Mouse (Mus musculus) layer of hippocampus, adult 6 months (tissue): ENCODE data around the gene Noct. TPM values are rescaled to one million over a fixed set of nuclear protein-coding genes. Genes with fewer than 3 reads are reported as not detected.

Experiments used
- long read RNA-seq, 2 experiments: library from polyadenylated mRNA; unstranded; transcript quantifications; one replicate each; pipeline ENCODE4 v2.0.0; 2019 to 2020
- microRNA-seq: library from miRNA; unstranded; fragments of <30 nt; microRNA quantifications from one replicate; pipeline ENCODE4 v1.2.0, GENCODE M21; 2020
- polyA plus RNA-seq: library from polyadenylated mRNA; unstranded; fragments of <200 nt; fragmentation: Nextera tagmentation; gene quantifications from 2 replicates; pipeline ENCODE4 v1.2.3, GENCODE M21; 2021

Noct gene
- polyA plus RNA-seq, result 16.3 and 22.1 TPM in 2 replicates
- long read RNA-seq, experiment 1, full-length matches to known transcripts, result 63 of 69 reads
- long read RNA-seq, experiment 1, partial matches to known transcripts, result 6 of 69 reads
- long read RNA-seq, experiment 1, other reads (novel, unspliced or antisense), result 0 of 69 reads
- long read RNA-seq, experiment 2, full-length matches to known transcripts, result 287 of 297 reads
- long read RNA-seq, experiment 2, partial matches to known transcripts, result 0 of 297 reads
- long read RNA-seq, experiment 2, other reads (novel, unspliced or antisense), result 10 of 297 reads

GRCm38 (mm10) chr3:51224363-51225225, at the start of gene Noct:
Noct (plus strand) TSS chr3:51224447.

Small RNAs within 50 kb of the gene (microRNA-seq; reads per million reads assigned to microRNA genes)
- not detected for gene Gm24282

Other genes starting within 250 kb of the Noct start
- 14.9 and 16.6 TPM in 2 replicates for gene Elf2, start 116.2 kb downstream of the Noct start, polyA plus RNA-seq
- 0.15 and 0.23 TPM in 2 replicates for gene Mgarp, start 172.3 kb downstream of the Noct start, polyA plus RNA-seq
- 1,793 and 2,200 TPM in 2 replicates for gene Ndufc1, start 184.5 kb downstream of the Noct start, polyA plus RNA-seq
- 10.3 and 11.2 TPM in 2 replicates for gene Naa15, start 190.7 kb downstream of the Noct start, polyA plus RNA-seq